Mouse (Mus musculus) midbrain, postnatal 0 days (tissue): ENCODE data around the gene Glis3. TPM values are rescaled to one million over a fixed set of nuclear protein-coding genes. Genes with fewer than 3 reads are reported as not detected.

Source experiments
- ATAC-seq: fragments of 200-750 bp; cut with Nextera tagmentation; 2 replicates; pipeline ENCODE4 v1.8.0; 2017; ENCODE audit warnings: moderate number of reproducible peaks, mild to moderate bottlenecking, moderate TSS enrichment, moderate library complexity; ENCODE audit not compliant: low FRiP score
- DNase-seq: peaks from one replicate; pipeline ENCODE4 v3.0.0-alpha.2; 2015; ENCODE audit warnings: low spot score
- H3K27ac ChIP-seq: fragments of 300-500 bp; sonication (generic); 2 replicates; pipeline ENCODE4 v1.5.1; 2014; ENCODE audit warnings: low read depth, mild to moderate bottlenecking, low read length, mixed read lengths
- H3K27me3 ChIP-seq: fragments of 300-500 bp; sonication (generic); 2 replicates; pipeline ENCODE4 v1.6.1; 2014; ENCODE audit warnings: low read length, control low read depth, mixed read lengths; ENCODE audit not compliant: insufficient read depth
- H3K36me3 ChIP-seq: fragments of 300-500 bp; sonication (generic); 2 replicates; pipeline ENCODE4 v1.6.1; 2014; ENCODE audit warnings: low read length, control low read depth, mixed read lengths; ENCODE audit not compliant: insufficient read depth
- H3K4me1 ChIP-seq: fragments of 300-500 bp; sonication (generic); 2 replicates; pipeline ENCODE4 v1.6.1; 2014; ENCODE audit warnings: mild to moderate bottlenecking, control low read depth, antibody characterized with exemption, low read length, mixed read lengths; ENCODE audit not compliant: insufficient read depth
- H3K4me2 ChIP-seq: fragments of 300-500 bp; sonication (generic); 2 replicates; pipeline ENCODE4 v1.6.1; 2014; ENCODE audit warnings: low read depth, mild to moderate bottlenecking, low read length, mixed read lengths; ENCODE audit not compliant: poor library complexity, severe bottlenecking
- H3K4me3 ChIP-seq: fragments of 300-500 bp; sonication (generic); 2 replicates; pipeline ENCODE4 v1.5.1; 2014; ENCODE audit warnings: low read depth, mild to moderate bottlenecking, low read length, moderate library complexity
- H3K9ac ChIP-seq: fragments of 300-500 bp; sonication (generic); replicated peaks from 2 replicates; pipeline ENCODE4 v1.6.1; 2014; ENCODE audit warnings: mild to moderate bottlenecking, low read length, moderate library complexity, mixed read lengths; ENCODE audit not compliant: poor library complexity, severe bottlenecking
- H3K9me3 ChIP-seq: fragments of 300-500 bp; sonication (generic); 2 replicates; pipeline ENCODE4 v1.6.1; 2016; ENCODE audit warnings: low read length, control low read depth
- CTCF ChIP-seq: IDR thresholded peaks from 2 replicates; pipeline ENCODE4 v1.5.1; 2016; ENCODE audit warnings: antibody characterized with exemption, mild to moderate bottlenecking
- whole genome bisulfite sequencing: fragments of 180-500 bp; shearing (Covaris S2); extraction: QIAGEN DNeasy Blood & Tissue Kit; methylation state at CpG from one replicate; pipeline ENCODE4 v1.1.7; 2014; 5-methylcytosine and 5-hydroxymethylcytosine counted together
- polyA plus RNA-seq: library from polyadenylated mRNA; unstranded; fragments of >200 nt; fragmentation: Nextera tagmentation; extraction: Ambion mirVana; gene quantifications from 2 replicates; pipeline ENCODE4 v1.2.1, GENCODE M21; 2015
- total RNA-seq: library from RNA; depleted of rRNA; stranded (reverse); fragments of >200 nt; gene quantifications from 2 replicates; pipeline ENCODE4 v1.2.3, GENCODE M21; 2014

The Glis3 gene
- total and polyA plus RNA-seq, 2 experiments from 2014 or later = 1.2 to 27.1 TPM

DNA sequence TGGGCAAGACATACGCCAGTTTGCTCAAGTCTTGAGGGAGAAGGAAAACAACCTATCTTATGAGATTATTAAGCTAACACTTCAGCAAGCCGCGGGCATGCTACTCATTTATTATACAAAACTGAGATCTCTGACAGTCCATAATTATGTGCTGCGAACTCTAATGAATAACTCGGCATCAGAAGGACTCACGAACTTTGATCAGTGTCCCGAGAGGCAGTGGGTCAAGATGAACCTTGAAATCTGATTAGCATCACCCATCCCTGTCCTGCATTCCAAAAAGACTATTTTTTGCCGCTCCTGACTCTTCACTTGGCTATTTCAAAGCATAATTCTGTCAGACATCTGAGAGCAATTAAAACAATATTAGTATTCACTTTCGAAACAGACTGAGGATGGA lies 178.9 kb downstream of the Glis3 start:
- ATAC-seq (no peak), DNase-seq (no peak)
- H3K4me2 ChIP-seq = peak overlapping the region; percentile 0; the same call in 1 of the 2 replicates
- 33% methylated on average over 9 of the region's 9 CpGs for WGBS
- H3K27me3 ChIP-seq = no peaks in the 10 kb centered on the region
- no peak for TF ChIP-seq CTCF
- no peak overlapping the region for H3K4me3 ChIP-seq
- H3K9ac ChIP-seq = no peak overlapping the region
- H3K36me3 ChIP-seq = no peaks in the 10 kb centered on the region
- H3K27ac ChIP-seq = no peak overlapping the region
- H3K9me3 ChIP-seq = no peaks in the 10 kb centered on the region
- H3K4me1 ChIP-seq = peaks cover 7% of the 10 kb centered on the region; the same call in 1 of the 2 replicates

- Histone ChIP-seq H3K36me3 (no peaks in the 10 kb centered on the region), H3K4me3 (no peak overlapping the region), H3K9me3 (no peaks in the 10 kb centered on the region), H3K27me3 (no peaks in the 10 kb centered on the region), H3K9ac (no peak overlapping the region), H3K4me1 (peaks cover 7% of the 10 kb centered on the region; the same call in 1 of the 2 replicates), H3K4me2 (peak overlapping the region; percentile 0; the same call in 1 of the 2 replicates), H3K27ac (no peak overlapping the region)
- ATAC-seq = no peak
- WGBS = 70% methylated on average over 14 of the region's 14 CpGs
- TF ChIP-seq CTCF = no peak
- DNase-seq = no peak
Observed at GRCm38 (mm10) chr19:28500505-28500904, 179.4 kb downstream of the Glis3 start.

DNA sequence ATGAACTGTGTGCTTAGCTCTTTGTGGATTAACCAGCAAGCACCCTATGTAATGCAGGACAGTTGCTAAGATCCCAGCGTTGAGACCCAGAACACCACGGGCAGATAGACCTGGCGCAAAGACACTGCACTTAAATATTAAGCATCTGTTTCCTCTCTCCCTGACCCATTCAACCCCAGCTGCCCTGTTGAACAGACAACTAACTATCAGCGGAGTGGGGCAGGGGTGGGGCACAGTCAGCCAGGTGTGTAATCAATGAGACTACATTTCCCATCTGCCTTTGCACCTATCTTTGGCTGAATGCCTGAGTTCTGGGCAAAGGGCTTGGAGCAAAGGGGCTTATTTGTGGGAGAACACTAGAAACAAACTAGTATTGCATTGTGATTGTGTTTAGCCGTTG lies 180.1 kb downstream of the Glis3 start:
- 0 out of 2 replicates have a peak overlapping the region, but pooled peaks have one; percentile 1 for H3K27ac ChIP-seq
- no peaks in the 10 kb centered on the region for H3K27me3 ChIP-seq
- no peak overlapping the region for H3K4me2 ChIP-seq
- no peak overlapping the region for H3K4me3 ChIP-seq
- no peak overlapping the region for H3K9ac ChIP-seq
- 88% methylated on average over 5 of the region's 5 CpGs for WGBS
- DNase-seq (no peak), ATAC-seq (no peak)
- no peak for TF ChIP-seq CTCF
- no peaks in the 10 kb centered on the region for H3K9me3 ChIP-seq
- peaks cover 7% of the 10 kb centered on the region; the same call in 1 of the 2 replicates for H3K4me1 ChIP-seq
- H3K36me3 ChIP-seq = no peaks in the 10 kb centered on the region

DNA sequence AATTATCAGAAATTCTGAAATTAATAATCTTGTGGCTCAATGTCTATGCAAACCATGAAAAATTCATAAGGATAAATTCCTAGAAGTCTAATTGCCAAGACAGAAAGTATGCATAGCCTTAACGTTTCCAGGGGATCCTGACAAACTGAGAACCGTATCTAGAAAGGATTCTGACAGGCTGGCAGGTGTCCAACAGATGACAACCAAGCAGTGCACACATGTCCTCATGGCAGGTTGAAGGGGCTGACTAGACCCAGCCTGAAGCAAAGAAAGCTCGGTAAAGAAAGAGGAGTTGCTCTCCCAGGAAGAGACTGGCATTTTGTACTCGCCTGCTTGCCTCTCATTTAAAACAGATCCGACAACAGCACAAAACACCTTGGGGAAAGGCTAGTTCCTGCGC lies 184.0 kb downstream of the Glis3 start:
- DNase-seq = peak; percentile 41
- TF ChIP-seq CTCF = no peak
- H3K4me2 ChIP-seq = no peak overlapping the region
- H3K4me3 ChIP-seq = no peak overlapping the region
- no peaks in the 10 kb centered on the region for H3K9me3 ChIP-seq
- WGBS = 41% methylated on average over 6 of the region's 6 CpGs
- H3K36me3 ChIP-seq = no peaks in the 10 kb centered on the region
- no peak overlapping the region for H3K9ac ChIP-seq
- H3K27ac ChIP-seq = no peak overlapping the region
- no peak for ATAC-seq
- no peaks in the 10 kb centered on the region for H3K27me3 ChIP-seq
- peaks cover 7% of the 10 kb centered on the region; the same call in 1 of the 2 replicates for H3K4me1 ChIP-seq

DNA sequence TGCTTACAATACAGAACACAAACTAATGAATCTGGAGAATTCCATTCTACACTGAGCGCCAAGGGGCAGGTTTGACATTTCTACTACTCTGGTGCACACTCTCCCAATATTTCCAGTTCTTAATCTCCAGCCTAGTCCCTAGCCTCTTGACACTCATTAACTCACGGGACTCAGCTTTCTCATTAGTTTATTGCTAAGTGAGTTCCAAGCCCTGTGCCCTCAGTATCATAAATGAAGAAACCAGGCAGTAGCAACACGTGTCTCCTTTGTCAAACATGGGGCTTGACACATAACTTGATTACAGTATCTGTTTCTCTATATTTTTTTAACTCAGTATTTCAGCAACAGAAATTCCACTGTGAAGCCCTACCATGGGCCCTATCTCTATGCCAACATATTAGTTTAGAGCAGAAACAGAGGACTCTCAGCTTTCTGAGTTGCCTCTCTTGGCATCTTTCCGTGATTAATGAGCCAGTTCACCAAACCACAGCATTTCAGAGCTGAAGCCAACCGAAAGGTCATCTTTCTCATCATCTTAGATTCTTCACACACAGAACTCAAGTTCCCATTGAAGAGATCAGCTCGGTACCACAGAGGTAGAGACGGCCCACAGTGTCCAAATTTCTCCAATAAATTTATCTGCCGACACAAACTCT lies 186.1 kb downstream of the Glis3 start:
- peaks cover 3% of the 10 kb centered on the region; the same call in 1 of the 2 replicates for H3K4me1 ChIP-seq
- H3K27ac ChIP-seq = no peak overlapping the region
- H3K4me2 ChIP-seq = no peak overlapping the region
- ATAC-seq (no peak), DNase-seq (no peak)
- no peak for TF ChIP-seq CTCF
- no peaks in the 10 kb centered on the region for H3K9me3 ChIP-seq
- H3K4me3 ChIP-seq = no peak overlapping the region
- H3K27me3 ChIP-seq = no peaks in the 10 kb centered on the region
- no peaks in the 10 kb centered on the region for H3K36me3 ChIP-seq
- WGBS = 91% methylated on average over 8 of the region's 8 CpGs
- H3K9ac ChIP-seq = no peak overlapping the region

GRCm38 (mm10) chr19:28478055-28478454 lies 201.8 kb downstream of the Glis3 start:
- H3K4me3 ChIP-seq = no peak overlapping the region
- no peak for TF ChIP-seq CTCF
- no peak overlapping the region for H3K27ac ChIP-seq
- no peak overlapping the region for H3K4me2 ChIP-seq
- ATAC-seq = no peak
- no peak overlapping the region for H3K9ac ChIP-seq
- H3K36me3 ChIP-seq = no peaks in the 10 kb centered on the region
- H3K9me3 ChIP-seq = no peaks in the 10 kb centered on the region
- no peak for DNase-seq
- H3K4me1 ChIP-seq = no peaks in the 10 kb centered on the region
- H3K27me3 ChIP-seq = no peaks in the 10 kb centered on the region
- WGBS = 41% methylated on average over 6 of the region's 6 CpGs
